Mouse (Mus musculus) embryonic fibroblast, embryonic 13.5 days (primary cell): Measurements from ENCODE around the gene Tmem107.

ENCODE experiments used
- CTCF ChIP-seq: IDR thresholded peaks from 2 replicates; pipeline ENCODE4 v1.5.1; 2011; ENCODE audit warnings: mild to moderate bottlenecking, control low read depth, low read length, moderate library complexity, borderline replicate concordance; ENCODE audit not compliant: insufficient read depth
- POLR2A ChIP-seq: IDR thresholded peaks from 2 replicates; pipeline ENCODE4 v1.6.1; 2011; ENCODE audit warnings: low read depth, mild to moderate bottlenecking, control low read depth, low read length, moderate library complexity

DNA sequence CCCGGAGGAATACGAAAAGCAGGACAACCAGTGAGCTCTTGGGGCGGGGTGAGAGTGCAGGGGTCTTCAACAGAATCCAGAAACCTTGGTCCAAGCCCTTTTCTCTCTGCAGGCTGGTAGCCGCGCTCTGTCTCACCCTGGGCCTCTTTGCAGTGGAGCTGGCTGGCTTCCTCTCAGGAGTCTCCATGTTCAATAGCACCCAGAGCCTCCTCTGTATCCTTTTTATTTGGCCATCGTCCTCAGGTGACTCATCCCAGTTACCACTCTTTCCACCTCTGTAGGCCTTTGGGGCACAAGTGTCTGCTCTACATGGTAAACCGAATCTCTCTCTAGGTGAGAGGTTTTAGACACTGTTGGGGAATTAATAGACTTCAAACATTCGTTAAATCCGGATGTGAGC lies 656 bp downstream of the Tmem107 start:
- TF ChIP-seq CTCF (no peak), POLR2A (no peak)
